Comparison of ENCODE assay signal across 17 mouse cellular contexts in the genomic region with DNA sequence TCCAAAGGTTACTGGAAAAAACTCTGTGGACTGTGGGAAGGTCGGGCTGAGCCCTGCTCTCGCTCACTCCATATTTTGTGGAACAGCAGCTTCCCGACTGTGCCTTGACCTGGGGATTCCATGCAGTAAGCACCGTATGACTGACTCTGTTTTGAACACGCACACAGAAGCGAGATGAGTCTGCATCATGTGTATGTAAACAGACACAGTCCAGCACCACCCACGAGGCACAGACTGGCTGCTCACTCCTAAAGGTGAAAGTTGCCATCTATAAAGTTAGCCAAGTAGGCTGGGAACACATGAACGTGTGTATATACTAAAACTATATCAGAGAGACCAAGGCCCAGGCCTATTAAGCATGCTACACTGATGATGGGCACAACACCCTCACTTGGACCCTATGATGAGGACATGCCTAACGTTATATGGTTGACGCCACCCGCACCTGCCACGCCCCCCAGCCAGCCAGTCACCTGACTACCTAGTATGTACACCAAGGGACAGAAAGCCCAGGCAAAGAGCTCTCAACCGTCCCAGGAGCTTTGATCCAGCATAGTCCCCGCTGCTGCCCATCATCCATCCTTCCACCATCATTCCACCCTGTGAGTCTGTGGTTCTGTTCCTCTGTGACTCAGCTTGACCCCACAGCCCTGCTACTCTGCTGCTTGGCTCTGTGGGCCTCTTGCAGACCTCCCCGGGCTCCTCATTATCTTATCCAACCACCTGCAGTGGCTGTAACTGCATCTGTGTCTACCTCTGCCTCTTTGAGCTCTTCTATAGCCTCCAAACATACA. TPM values are rescaled to one million over a fixed set of nuclear protein-coding genes. Genes with fewer than 3 reads are reported as not detected.
DNase-seq lines count a peak whose midpoint lies in the region; ATAC-seq lines count a peak whose summit lies in the region.
"Had no signal": no experiment of that assay in that cellular context is flagged by ENCODE, and none has a peak within 500 bp of the region (broad histone marks: within the 10 kb centered on the region; RNA-seq: fewer than 3 reads in every experiment).

No protein-coding gene starts in this region.

- intact Hi-C loops in gastrocnemius, postnatal 14 days (cut with DNase I; ENCODE audit: low total_unique reads) = no loop called here

- H3K9me3 ChIP-seq in forebrain, embryonic 10.5 days = no peaks in the 10 kb centered on the region
- H3K9me3 ChIP-seq in forebrain, embryonic 13.5 days (replicated peaks) = no peaks in the 10 kb centered on the region
- no peaks in the 10 kb centered on the region for H3K9me3 ChIP-seq in kidney, embryonic 15.5 days (replicated peaks)
- no peaks in the 10 kb centered on the region for H3K9me3 ChIP-seq in intestine, embryonic 16.5 days (ENCODE audit: control insufficient read depth, low read length)
- H3K9me3 ChIP-seq: embryonic facial prominence, embryonic 12.5 days; limb, embryonic 15.5 days; neural tube, embryonic 13.5 days had no signal

- H3K9ac ChIP-seq in forebrain, embryonic 13.5 days = no peak overlapping the region
- H3K9ac ChIP-seq in kidney, embryonic 15.5 days = no peak overlapping the region
- H3K9ac ChIP-seq in intestine, embryonic 16.5 days (ENCODE audit: low read depth, low read length) = no peak overlapping the region
- H3K9ac ChIP-seq: embryonic facial prominence, embryonic 12.5 days; limb, embryonic 15.5 days; neural tube, embryonic 13.5 days had no signal

- DNase-seq in forebrain, embryonic 10.5 days (ENCODE audit: extremely low spot score, low spot score) = no peak
- DNase-seq in kidney, postnatal 4 days = no peak
- no peak for DNase-seq in gastrocnemius, postnatal 14 days
- DNase-seq: cerebellum, adult 11-12 months; heart, postnatal 36 days; kidney, postnatal 10 days; right cerebral cortex, postnatal 4 days had no signal

- H3K27ac ChIP-seq in forebrain, embryonic 10.5 days = peak overlapping the region; percentile 48
- H3K27ac ChIP-seq in forebrain, embryonic 13.5 days = no peak overlapping the region
- H3K27ac ChIP-seq in kidney, embryonic 15.5 days = no peak overlapping the region
- H3K27ac ChIP-seq in intestine, embryonic 16.5 days (ENCODE audit: low read length) = no peak overlapping the region
- H3K27ac ChIP-seq: embryonic facial prominence, embryonic 12.5 days; limb, embryonic 15.5 days; macrophage; neural tube, embryonic 13.5 days had no signal

- no peak for ATAC-seq in forebrain, embryonic 13.5 days
- ATAC-seq in kidney, embryonic 15.5 days (replicated peaks; ENCODE audit: low FRiP score) = peak; percentile 75
- peak; percentile 80 for ATAC-seq in intestine, embryonic 16.5 days
- ATAC-seq in megakaryocyte progenitor cell, adult 5-6 weeks (replicated peaks; ENCODE audit: poor library complexity) = peak; percentile 61; the same call in 1 of the 2 replicates
- ATAC-seq in megakaryocyte, adult 5-6 weeks (ENCODE audit: poor library complexity, severe bottlenecking) = no peak
- ATAC-seq: activated CD4-positive, CD25-positive, alpha-beta regulatory T cell, adult 4 months had no signal

- no peaks in the 10 kb centered on the region for H3K36me3 ChIP-seq in forebrain, embryonic 10.5 days (replicated peaks)
- no peaks in the 10 kb centered on the region for H3K36me3 ChIP-seq in forebrain, embryonic 13.5 days (ENCODE audit: poor library complexity, severe bottlenecking)
- H3K36me3 ChIP-seq in kidney, embryonic 15.5 days = no peaks in the 10 kb centered on the region
- no peaks in the 10 kb centered on the region for H3K36me3 ChIP-seq in intestine, embryonic 16.5 days (ENCODE audit: control insufficient read depth, insufficient read depth, low read length)
- H3K36me3 ChIP-seq: embryonic facial prominence, embryonic 12.5 days; limb, embryonic 15.5 days; neural tube, embryonic 13.5 days had no signal

- no peak overlapping the region for H3K4me3 ChIP-seq in forebrain, embryonic 10.5 days
- no peak overlapping the region for H3K4me3 ChIP-seq in forebrain, embryonic 13.5 days
- no peak overlapping the region for H3K4me3 ChIP-seq in kidney, embryonic 15.5 days (replicated peaks)
- no peak overlapping the region for H3K4me3 ChIP-seq in intestine, embryonic 16.5 days (ENCODE audit: low read length)
- H3K4me3 ChIP-seq: embryonic facial prominence, embryonic 12.5 days; limb, embryonic 15.5 days; neural tube, embryonic 13.5 days had no signal

- H3K27me3 ChIP-seq in forebrain, embryonic 10.5 days (ENCODE audit: poor library complexity, severe bottlenecking) = peaks cover 56% of the 10 kb centered on the region
- H3K27me3 ChIP-seq in forebrain, embryonic 13.5 days = no peaks in the 10 kb centered on the region
- H3K27me3 ChIP-seq in kidney, embryonic 15.5 days = no peaks in the 10 kb centered on the region
- no peaks in the 10 kb centered on the region for H3K27me3 ChIP-seq in intestine, embryonic 16.5 days (replicated peaks; ENCODE audit: control insufficient read depth, insufficient read depth, low read length)
- H3K27me3 ChIP-seq: embryonic facial prominence, embryonic 12.5 days; limb, embryonic 15.5 days had no signal

- H3K4me2 ChIP-seq in forebrain, embryonic 13.5 days = no peak overlapping the region
- no peak overlapping the region for H3K4me2 ChIP-seq in kidney, embryonic 15.5 days
- H3K4me2 ChIP-seq in intestine, embryonic 16.5 days (ENCODE audit: low read depth, low read length) = no peak overlapping the region
- H3K4me2 ChIP-seq: embryonic facial prominence, embryonic 12.5 days; limb, embryonic 15.5 days; neural tube, embryonic 13.5 days had no signal

- H3K4me1 ChIP-seq in forebrain, embryonic 10.5 days = peaks cover 65% of the 10 kb centered on the region
- peaks cover 31% of the 10 kb centered on the region for H3K4me1 ChIP-seq in forebrain, embryonic 13.5 days
- H3K4me1 ChIP-seq in kidney, embryonic 15.5 days = 0 out of 2 replicates have a peak, but pooled peaks cover 11% of the 10 kb centered on the region
- H3K4me1 ChIP-seq in intestine, embryonic 16.5 days (ENCODE audit: control insufficient read depth, insufficient read depth, low read length) = peaks cover 3% of the 10 kb centered on the region; the same call in 1 of the 2 replicates
- H3K4me1 ChIP-seq: embryonic facial prominence, embryonic 12.5 days; limb, embryonic 15.5 days had no signal

- 88% methylated on average over 15 of the region's 15 CpGs for WGBS in forebrain, embryonic 10.5 days
- WGBS in forebrain, embryonic 13.5 days = 78% methylated on average over 15 of the region's 15 CpGs
- WGBS in kidney, embryonic 15.5 days = 89% methylated on average over 15 of the region's 15 CpGs
- 80% methylated on average over 15 of the region's 15 CpGs for WGBS in intestine, embryonic 16.5 days

RNA-seq across cellular contexts. Expression of gene Ssx2ip, which starts 27.9 kb away (rescaled TPM):
- 39.0 and 41.5 TPM in 2 replicates for polyA plus RNA-seq in forebrain, embryonic 10.5 days (2016; fragmentation: Nextera tagmentation; extraction: Ambion mirVana)
- 22.8 and 23.3 TPM in 2 replicates for polyA plus RNA-seq in forebrain, embryonic 13.5 days (2015; fragmentation: Nextera tagmentation; extraction: Ambion mirVana)
- 23.7 and 24.2 TPM in 2 replicates for polyA plus RNA-seq in kidney, embryonic 15.5 days (2015; fragmentation: Nextera tagmentation; extraction: Ambion mirVana)
- 36.1 and 38.1 TPM in 2 replicates for polyA plus RNA-seq in intestine, embryonic 16.5 days (2015; fragmentation: Nextera tagmentation; extraction: Ambion mirVana)
- 13.2 and 16.2 TPM in 2 replicates for total RNA-seq in megakaryocyte progenitor cell, adult 5-6 weeks (2015)
- total RNA-seq in megakaryocyte progenitor cell, adult 5-6 weeks (2017) = 22.1 and 26.2 TPM in 2 replicates
- total RNA-seq in megakaryocyte, adult 5-6 weeks (2015) = 6.6 and 9.1 TPM in 2 replicates
- 12.8 and 15.1 TPM in 2 replicates for total RNA-seq in megakaryocyte, adult 5-6 weeks (2017)
- 10 to 100 TPM; 15.6 to 16.7 TPM for total RNA-seq in gastrocnemius, postnatal 14 days (2021)

Comparison
In these comparisons a context has a peak if more than half of its experiments do, and no peak if none do; other contexts are left out.
1. ATAC-seq: peak in kidney, embryonic 15.5 days (single experiment), intestine, embryonic 16.5 days (single experiment) and megakaryocyte progenitor cell, adult 5-6 weeks (single experiment); none in forebrain, embryonic 13.5 days (single experiment) and megakaryocyte, adult 5-6 weeks (single experiment).